Comparison of ENCODE assay signal across 9 mouse cellular contexts in the genomic region with DNA sequence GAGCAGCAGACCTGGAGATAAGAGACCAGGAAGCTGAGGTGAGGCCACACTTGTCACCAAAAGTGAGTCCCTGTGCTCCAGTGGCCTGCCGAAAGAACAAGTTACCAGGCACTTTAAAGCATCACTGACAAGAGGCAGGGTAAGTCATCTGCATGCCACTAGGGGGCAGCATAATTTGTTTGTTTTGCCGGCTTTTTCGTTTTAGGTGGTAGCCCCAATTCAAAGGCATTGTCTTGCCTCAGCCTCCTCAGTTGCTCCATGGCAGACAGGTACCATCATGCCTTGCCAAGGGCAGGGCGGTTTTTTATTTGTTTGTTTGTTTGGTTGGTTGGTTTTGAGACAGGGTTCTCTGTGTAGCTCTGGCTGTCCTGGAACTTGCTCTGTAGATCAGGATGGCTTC. TPM values are rescaled to one million over a fixed set of nuclear protein-coding genes. Genes with fewer than 3 reads are reported as not detected.
DNase-seq lines count a peak whose midpoint lies in the region; ATAC-seq lines count a peak whose summit lies in the region.
"Had no signal": no experiment of that assay in that cellular context is flagged by ENCODE, and none has a peak within 500 bp of the region (broad histone marks: within the 10 kb centered on the region; RNA-seq: fewer than 3 reads in every experiment).

No protein-coding gene starts in this region.

- no peak for DNase-seq in frontal cortex, postnatal 14 days (ENCODE audit: low spot score in 2 of 2)
- DNase-seq in right cerebral cortex, postnatal 25 days = peak; percentile 33
- DNase-seq in right cerebral cortex, postnatal 4 days = no peak
- peak; percentile 25 for DNase-seq in cerebellum, adult 11-12 months
- DNase-seq in heart, postnatal 36 days = peak; percentile 41 to 56
- DNase-seq in lung, postnatal 10 days = peak; percentile 42
- peak; percentile 52 for DNase-seq in thymus, postnatal 25 days

- ATAC-seq in frontal cortex, adult (ENCODE audit: low TSS enrichment) = peak; percentile 55; the same call in 1 of the 2 replicates

- intact Hi-C loops in heart, postnatal 36 days (cut with DNase I) = loop anchor here (2.0 kb wide), 2 partner anchors 232 to 286 kb away; no protein-coding TSS in a partner anchor

RNA-seq across cellular contexts. Expression of gene Gm10972, which starts 26.2 kb away (rescaled TPM):
- not detected for total RNA-seq in heart, postnatal 36 days (2021)
- total RNA-seq: layer of hippocampus, postnatal 14 days had no signal

RNA-seq across cellular contexts. Expression of gene Snx27, which starts 34.2 kb away (rescaled TPM):
- total RNA-seq in heart, postnatal 36 days (2021) = 10 to 100 TPM; 27.8 to 28.8 TPM

RNA-seq across cellular contexts. Expression of gene Tuft1, which starts 42.0 kb away (rescaled TPM):
- 1 to 10 TPM; 2.5 to 2.9 TPM for total RNA-seq in heart, postnatal 36 days (2021)

Comparison
In these comparisons a context has a peak if more than half of its experiments do, and no peak if none do; other contexts are left out.
1. DNase-seq: peak in right cerebral cortex, postnatal 25 days (single experiment), cerebellum, adult 11-12 months (single experiment), heart, postnatal 36 days (2 of 2), lung, postnatal 10 days (single experiment) and thymus, postnatal 25 days (single experiment); none in frontal cortex, postnatal 14 days (0 of 2) and right cerebral cortex, postnatal 4 days (single experiment).